Mouse (Mus musculus): ENCODE data around the gene Prkcd. TPM values are rescaled to one million over a fixed set of nuclear protein-coding genes. Genes with fewer than 3 reads are reported as not detected.
A peak's percentile ranks its signal among the peaks of the same experiment; 100 is the strongest.

The Prkcd gene
- polyA plus RNA-seq, 1 experiment, result 187 TPM

- no peak for TF ChIP-seq CTCF (IDR thresholded peaks at IDR 0.05; ENCODE audit: extremely low read depth, insufficient read depth, insufficient read length, insufficient replicate concordance)
- TF ChIP-seq POLR2A (IDR thresholded peaks at IDR 0.05; ENCODE audit: low read depth, low read length), result no peak
- H3K27me3 ChIP-seq (ENCODE audit: control insufficient read depth, insufficient read depth, low read length), result no peaks in the 10 kb centered on the region
- peaks cover 2% of the 10 kb centered on the region; the same call in 1 of the 2 replicates for H3K4me1 ChIP-seq (ENCODE audit: control insufficient read depth, insufficient read depth, insufficient read length)
- no peak overlapping the region for H3K27ac ChIP-seq (ENCODE audit: insufficient read depth, low read length)
- H3K36me3 ChIP-seq (ENCODE audit: control insufficient read depth, insufficient read depth, low read length), result peaks cover 24% of the 10 kb centered on the region
- H3K4me3 ChIP-seq (ENCODE audit: extremely low read depth, insufficient read depth, insufficient read length), result no peak overlapping the region
- DNase-seq (ENCODE audit: low read depth in 1 of 2, low spot score in 2 of 2), result no peak
- 88% methylated on average over 3 of the region's 3 CpGs for WGBS
These were observed 40.1 kb upstream of the Prkcd start for GRCm38 (mm10) chr14:30666061-30666460.

DNA sequence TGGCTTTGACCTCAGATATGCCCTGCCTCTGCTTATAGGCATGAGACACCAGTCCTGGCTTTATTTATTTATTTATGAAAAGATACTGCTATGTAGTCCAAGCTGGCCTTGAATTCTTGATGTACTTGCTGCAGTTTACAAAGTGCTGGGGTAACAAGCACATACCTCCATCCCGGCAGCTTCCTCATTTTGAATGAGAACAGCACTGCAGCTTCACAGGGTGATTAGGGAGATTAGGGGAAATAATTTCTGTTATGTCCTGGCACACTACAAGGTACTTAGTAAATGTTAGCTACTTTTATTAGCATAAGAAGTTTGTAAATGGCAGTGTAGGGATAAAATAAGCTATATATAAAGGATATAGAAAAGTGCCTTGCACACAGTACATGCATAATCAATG, 29.5 kb upstream of the Prkcd start:
- Histone ChIP-seq H3K4me3 (ENCODE audit: extremely low read depth, insufficient read depth, insufficient read length) (no peak overlapping the region), H3K27ac (ENCODE audit: insufficient read depth, low read length) (no peak overlapping the region), H3K36me3 (ENCODE audit: control insufficient read depth, insufficient read depth, low read length) (peaks cover 10% of the 10 kb centered on the region), H3K27me3 (ENCODE audit: control insufficient read depth, insufficient read depth, low read length) (no peaks in the 10 kb centered on the region), H3K4me1 (ENCODE audit: control insufficient read depth, insufficient read depth, insufficient read length) (peaks cover 7% of the 10 kb centered on the region; the same call in 1 of the 2 replicates)
- WGBS, result 39% methylated on average over 1 of the region's 1 CpGs
- DNase-seq (ENCODE audit: low read depth in 1 of 2, low spot score in 2 of 2), result no peak
- TF ChIP-seq POLR2A (IDR thresholded peaks at IDR 0.05; ENCODE audit: low read depth, low read length) (no peak), CTCF (IDR thresholded peaks at IDR 0.05; ENCODE audit: extremely low read depth, insufficient read depth, insufficient read length, insufficient replicate concordance) (no peak)

- 42% methylated on average over 4 of the region's 4 CpGs for WGBS
- Histone ChIP-seq H3K4me1 (ENCODE audit: control insufficient read depth, insufficient read depth, insufficient read length) (peaks cover 7% of the 10 kb centered on the region; the same call in 1 of the 2 replicates), H3K27ac (ENCODE audit: insufficient read depth, low read length) (peak overlapping the region; percentile 84)
These were observed 28.8 kb upstream of the Prkcd start for GRCm38 (mm10) chr14:30654691-30655228.

DNA sequence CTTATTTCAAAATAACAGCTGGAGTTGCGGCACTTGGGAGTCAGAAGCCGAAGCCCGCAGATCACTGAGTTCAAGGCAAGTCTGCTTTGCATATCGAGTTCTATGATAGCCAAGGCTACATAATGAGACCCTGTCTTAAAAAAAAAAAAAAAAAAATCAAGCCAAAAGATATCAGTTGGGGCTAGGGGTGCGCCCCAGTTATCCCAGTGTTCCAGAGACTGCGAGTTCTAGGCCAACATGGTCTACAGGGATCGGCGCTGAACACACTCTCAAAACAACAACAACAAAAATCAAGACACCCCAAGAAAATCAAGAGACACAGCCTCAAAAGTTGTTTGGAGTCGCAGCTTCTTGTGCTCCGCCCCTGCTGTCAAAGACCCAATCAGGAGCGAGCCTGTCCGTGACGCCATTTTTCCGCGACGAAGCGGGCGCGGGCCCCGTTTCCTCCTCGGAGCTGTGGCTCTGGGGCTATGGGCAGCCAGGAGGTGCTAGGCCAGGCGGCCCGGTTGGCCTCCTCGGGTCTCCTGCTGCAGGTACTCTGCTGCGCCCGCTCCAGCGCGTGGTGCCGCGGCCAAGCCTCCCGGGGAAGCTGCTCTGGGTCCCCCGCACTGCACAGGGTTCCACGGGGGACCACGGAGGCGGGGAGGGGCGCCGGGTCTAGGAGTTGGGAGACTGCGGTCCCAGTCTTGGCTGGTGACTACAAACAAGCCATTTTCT, 28.1 kb upstream of the Prkcd start, which contains the start of gene Rft1:
TSS of gene Rft1 (plus strand) at position 418 of the 717 bp plus-strand sequence.
- peak within 1 kb of the TSS; percentile 84 for H3K27ac ChIP-seq (ENCODE audit: insufficient read depth, low read length)
- peak; percentile 91 to 97 for DNase-seq (ENCODE audit: low read depth in 1 of 2, low spot score in 2 of 2)
- TF ChIP-seq CTCF (IDR thresholded peaks at IDR 0.05; ENCODE audit: extremely low read depth, insufficient read depth, insufficient read length, insufficient replicate concordance) (no peak), POLR2A (IDR thresholded peaks at IDR 0.05; ENCODE audit: low read depth, low read length) (peak; percentile 90)
- peaks cover 4% of the 10 kb centered on the region for H3K36me3 ChIP-seq (ENCODE audit: control insufficient read depth, insufficient read depth, low read length)
- peak within 1 kb of the TSS; percentile 70 for H3K4me3 ChIP-seq (ENCODE audit: extremely low read depth, insufficient read depth, insufficient read length)
- WGBS, result 3% methylated on average over 38 of the region's 38 CpGs
- no peaks in the 10 kb centered on the region for H3K27me3 ChIP-seq (ENCODE audit: control insufficient read depth, insufficient read depth, low read length)
- peaks cover 7% of the 10 kb centered on the region; the same call in 1 of the 2 replicates for H3K4me1 ChIP-seq (ENCODE audit: control insufficient read depth, insufficient read depth, insufficient read length)

More at GRCm38 (mm10) chr14:30654691-30655228, 28.8 kb upstream of the Prkcd start:
- peak overlapping the region; percentile 70 for H3K4me3 ChIP-seq (ENCODE audit: extremely low read depth, insufficient read depth, insufficient read length)
- no peak for DNase-seq (ENCODE audit: low read depth in 1 of 2, low spot score in 2 of 2)
- H3K27me3 ChIP-seq (ENCODE audit: control insufficient read depth, insufficient read depth, low read length), result no peaks in the 10 kb centered on the region
- peaks cover 6% of the 10 kb centered on the region for H3K36me3 ChIP-seq (ENCODE audit: control insufficient read depth, insufficient read depth, low read length)
- TF ChIP-seq CTCF (IDR thresholded peaks at IDR 0.05; ENCODE audit: extremely low read depth, insufficient read depth, insufficient read length, insufficient replicate concordance), result no peak
- no peak for TF ChIP-seq POLR2A (IDR thresholded peaks at IDR 0.05; ENCODE audit: low read depth, low read length)

- 26% methylated on average over 4 of the region's 4 CpGs for WGBS
- Histone ChIP-seq H3K36me3 (ENCODE audit: control insufficient read depth, insufficient read depth, low read length) (no peaks in the 10 kb centered on the region), H3K27me3 (ENCODE audit: control insufficient read depth, insufficient read depth, low read length) (no peaks in the 10 kb centered on the region), H3K4me3 (ENCODE audit: extremely low read depth, insufficient read depth, insufficient read length) (no peak overlapping the region), H3K4me1 (ENCODE audit: control insufficient read depth, insufficient read depth, insufficient read length) (peaks cover 7% of the 10 kb centered on the region; the same call in 1 of the 2 replicates), H3K27ac (ENCODE audit: insufficient read depth, low read length) (no peak overlapping the region)
- peak; percentile 42; the same call in 1 of the 2 replicates for TF ChIP-seq CTCF (IDR thresholded peaks at IDR 0.05; ENCODE audit: extremely low read depth, insufficient read depth, insufficient read length, insufficient replicate concordance)
- no peak for TF ChIP-seq POLR2A (IDR thresholded peaks at IDR 0.05; ENCODE audit: low read depth, low read length)
- DNase-seq (ENCODE audit: low read depth in 1 of 2, low spot score in 2 of 2), result peak in 1 of 2 experiments; percentile 31
These were observed 25.0 kb upstream of the Prkcd start for GRCm38 (mm10) chr14:30650969-30651368.

- H3K36me3 ChIP-seq (ENCODE audit: control insufficient read depth, insufficient read depth, low read length), result no peaks in the 10 kb centered on the region
- H3K27me3 ChIP-seq (ENCODE audit: control insufficient read depth, insufficient read depth, low read length), result no peaks in the 10 kb centered on the region
- DNase-seq (ENCODE audit: low read depth in 1 of 2, low spot score in 2 of 2), result no peak
- 81% methylated on average over 8 of the region's 8 CpGs for WGBS
- peaks cover 4% of the 10 kb centered on the region; the same call in 1 of the 2 replicates for H3K4me1 ChIP-seq (ENCODE audit: control insufficient read depth, insufficient read depth, insufficient read length)
- TF ChIP-seq POLR2A (IDR thresholded peaks at IDR 0.05; ENCODE audit: low read depth, low read length), result no peak
- TF ChIP-seq CTCF (IDR thresholded peaks at IDR 0.05; ENCODE audit: extremely low read depth, insufficient read depth, insufficient read length, insufficient replicate concordance), result no peak
- H3K4me3 ChIP-seq (ENCODE audit: extremely low read depth, insufficient read depth, insufficient read length), result no peak overlapping the region
- no peak overlapping the region for H3K27ac ChIP-seq (ENCODE audit: insufficient read depth, low read length)
These were observed 23.7 kb upstream of the Prkcd start for GRCm38 (mm10) chr14:30649745-30650144.

All from spleen, adult 2 months (tissue).